Mouse (Mus musculus) small intestine, adult 2 months (tissue): ENCODE data around the gene Folh1.

ENCODE experiments used
- CTCF ChIP-seq: fragments of 200-500 bp; IDR thresholded peaks from 2 replicates; pipeline ENCODE4 v1.5.1; 2012; ENCODE audit warnings: low read depth, mild to moderate bottlenecking, control low read depth, inconsistent platforms, low read length, moderate library complexity, mixed read lengths; ENCODE audit not compliant: insufficient replicate concordance, insufficient read length; ENCODE audit errors: extremely low read depth
- POLR2A ChIP-seq: fragments of 200-500 bp; IDR thresholded peaks from 2 replicates; pipeline ENCODE4 v1.6.1; 2012; ENCODE audit warnings: low read depth, mild to moderate bottlenecking, control low read depth, inconsistent platforms, low read length, moderate library complexity

DNA sequence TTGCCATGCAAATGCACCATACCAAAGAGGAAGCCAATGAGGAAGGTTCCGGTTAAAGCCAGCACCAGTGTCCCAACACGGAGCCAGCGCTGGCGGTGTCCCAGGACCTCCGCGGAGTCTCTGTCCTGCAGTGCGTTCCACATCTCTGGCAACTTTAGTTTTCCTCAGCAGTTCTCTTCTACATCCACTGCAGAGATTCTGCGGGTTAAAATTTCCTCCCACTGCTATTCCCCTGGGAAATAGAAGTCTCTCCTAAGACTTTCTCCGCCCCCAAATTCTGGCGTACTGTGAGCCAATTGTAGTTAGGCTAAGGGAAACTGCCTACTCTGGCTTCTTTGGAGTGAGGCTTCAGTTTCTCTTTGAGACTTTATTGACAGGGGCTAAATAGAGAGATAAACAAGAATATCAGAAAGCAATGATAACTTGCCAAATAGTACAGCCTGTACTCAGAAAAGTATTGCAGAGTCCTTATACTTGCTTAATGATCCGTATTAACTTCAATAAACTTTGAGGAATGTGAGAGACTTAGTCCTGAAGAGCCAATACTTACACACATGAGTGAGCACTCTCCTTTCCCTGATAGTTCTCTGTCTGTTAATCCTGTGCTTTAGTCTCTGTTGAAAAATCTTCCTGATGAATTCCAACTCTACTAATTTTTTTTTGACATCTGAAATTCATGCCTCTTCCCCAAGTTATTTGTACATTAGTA, at the start of gene Folh1:
- no peak for TF ChIP-seq CTCF
- no peak for TF ChIP-seq POLR2A
